Mouse (Mus musculus): Measurements from ENCODE around the gene Pnpt1. TPM values are rescaled to one million over a fixed set of nuclear protein-coding genes. Genes with fewer than 3 reads are reported as not detected.

The Pnpt1 gene
- total RNA-seq, 2 experiments from 2014 or later: 39.0 to 41.3 TPM

Other genes starting within 250 kb of the Pnpt1 start
- gene Ppp4r3b, start 42.1 kb downstream of the Pnpt1 start, total RNA-seq (2015): 89.9 and 105 TPM in 2 replicates
- gene Ppp4r3b, start 42.1 kb downstream of the Pnpt1 start, total RNA-seq (2017): 162 and 172 TPM in 2 replicates
- 25.8 and 26.0 TPM in 2 replicates for gene Cfap36, start 116.7 kb downstream of the Pnpt1 start, total RNA-seq (2015)
- 28.6 and 33.9 TPM in 2 replicates for gene Cfap36, start 116.7 kb downstream of the Pnpt1 start, total RNA-seq (2017)
- 82.3 and 82.4 TPM in 2 replicates for gene Ccdc88a, start 242.9 kb downstream of the Pnpt1 start, total RNA-seq (2015)
- gene Ccdc88a, start 242.9 kb downstream of the Pnpt1 start, total RNA-seq (2017): 94.1 and 111 TPM in 2 replicates